In genomic region chr13:95957134-95957533, GRCm38 (mm10) we compare ENCODE assay signal across 10 mouse cellular contexts.
DNase-seq lines count a peak whose midpoint lies in the region; ATAC-seq and TF ChIP-seq lines count a peak whose summit lies in the region.
"Had no signal": no experiment of that assay in that cellular context is flagged by ENCODE, and none has a peak within 500 bp of the region (broad histone marks: within the 10 kb centered on the region; RNA-seq: fewer than 3 reads in every experiment).

No protein-coding gene starts in this region.

- DNase-seq in adrenal gland, postnatal 10 days: peak; percentile 31
- no peak for DNase-seq in adrenal gland, adult (ENCODE audit: inconsistent age in 2 of 2, low spot score in 1 of 2)
- DNase-seq in lung, embryonic 14.5 days: peak; percentile 59
- no peak for DNase-seq in lung, postnatal 25 days (ENCODE audit: low spot score)
- DNase-seq in heart, postnatal 0 days (ENCODE audit: low spot score): peak; percentile 63
- peak; percentile 26 for DNase-seq in lung, postnatal 36 days
- DNase-seq in hindbrain, postnatal 0 days (ENCODE audit: low spot score): no peak
- DNase-seq: embryo, embryonic 11 days had no signal

- no peak overlapping the region for H3K9ac ChIP-seq in lung, embryonic 14.5 days
- H3K9ac ChIP-seq in heart, postnatal 0 days (replicated peaks; ENCODE audit: low read depth, low read length): no peak overlapping the region
- H3K9ac ChIP-seq in hindbrain, postnatal 0 days (replicated peaks; ENCODE audit: low read length): no peak overlapping the region

- no peaks in the 10 kb centered on the region for H3K9me3 ChIP-seq in lung, embryonic 14.5 days (ENCODE audit: low read depth, low read length)
- H3K9me3 ChIP-seq in heart, postnatal 0 days (replicated peaks; ENCODE audit: control insufficient read depth, low read length): no peaks in the 10 kb centered on the region
- H3K9me3 ChIP-seq in hindbrain, postnatal 0 days (ENCODE audit: low read length): no peaks in the 10 kb centered on the region
- H3K9me3 ChIP-seq: forebrain, embryonic 10.5 days had no signal

- WGBS in lung, embryonic 14.5 days: 41% methylated on average over 10 of the region's 10 CpGs
- 19% methylated on average over 10 of the region's 10 CpGs for WGBS in heart, postnatal 0 days
- 81% methylated on average over 10 of the region's 10 CpGs for WGBS in hindbrain, postnatal 0 days

- no peak for ATAC-seq in lung, embryonic 14.5 days (ENCODE audit: insufficient read depth)
- ATAC-seq in heart, postnatal 0 days (ENCODE audit: insufficient read depth, low read depth): no peak
- ATAC-seq in megakaryocyte-erythroid progenitor cell, adult 5-6 weeks (replicated peaks; ENCODE audit: low FRiP score, low TSS enrichment, poor library complexity, severe bottlenecking): no peak; the same call in 1 of the 2 replicates
- ATAC-seq in hindbrain, postnatal 0 days: no peak

- no peak overlapping the region for H3K4me3 ChIP-seq in lung, embryonic 14.5 days (ENCODE audit: low read depth, low read length)
- H3K4me3 ChIP-seq in heart, postnatal 0 days (ENCODE audit: low read depth, low read length): no peak overlapping the region
- no peak overlapping the region for H3K4me3 ChIP-seq in hindbrain, postnatal 0 days (ENCODE audit: low read length)
- H3K4me3 ChIP-seq: forebrain, embryonic 10.5 days had no signal

- H3K36me3 ChIP-seq in lung, embryonic 14.5 days (ENCODE audit: insufficient read depth): no peaks in the 10 kb centered on the region
- no peaks in the 10 kb centered on the region for H3K36me3 ChIP-seq in heart, postnatal 0 days (replicated peaks; ENCODE audit: control insufficient read depth, insufficient read depth, low read length)
- H3K36me3 ChIP-seq in hindbrain, postnatal 0 days (ENCODE audit: insufficient read depth, low read length): no peaks in the 10 kb centered on the region
- H3K36me3 ChIP-seq: forebrain, embryonic 10.5 days had no signal

- TF ChIP-seq EP300 in heart, postnatal 0 days (IDR thresholded peaks at IDR 0.05; ENCODE audit: low read depth): no peak

- H3K27me3 ChIP-seq in lung, embryonic 14.5 days (ENCODE audit: insufficient read depth, low read length): 0 out of 2 replicates have a peak, but pooled peaks cover 5% of the 10 kb centered on the region
- 0 out of 2 replicates have a peak, but pooled peaks cover 4% of the 10 kb centered on the region for H3K27me3 ChIP-seq in heart, postnatal 0 days (ENCODE audit: control insufficient read depth, insufficient read depth, low read length)
- H3K27me3 ChIP-seq in hindbrain, postnatal 0 days (ENCODE audit: insufficient read depth, low read length): no peaks in the 10 kb centered on the region

- peaks cover 5% of the 10 kb centered on the region for H3K4me1 ChIP-seq in lung, embryonic 14.5 days (ENCODE audit: insufficient read depth)
- no peaks in the 10 kb centered on the region for H3K4me1 ChIP-seq in heart, postnatal 0 days (ENCODE audit: control insufficient read depth, insufficient read depth)
- H3K4me1 ChIP-seq in hindbrain, postnatal 0 days (ENCODE audit: insufficient read depth, low read length): peaks cover 6% of the 10 kb centered on the region

- no peak for TF ChIP-seq CTCF in lung, embryonic 14.5 days (IDR thresholded peaks at IDR 0.05; ENCODE audit: low read depth)
- TF ChIP-seq CTCF in heart, postnatal 0 days (IDR thresholded peaks at IDR 0.05; ENCODE audit: low read depth): no peak
- TF ChIP-seq CTCF in hindbrain, postnatal 0 days (IDR thresholded peaks at IDR 0.05; ENCODE audit: low read depth): no peak

- H3K27ac ChIP-seq in lung, embryonic 14.5 days (ENCODE audit: low read depth): no peak overlapping the region
- H3K27ac ChIP-seq in heart, postnatal 0 days (ENCODE audit: low read depth): no peak overlapping the region; the same call in 1 of the 2 replicates
- no peak overlapping the region for H3K27ac ChIP-seq in hindbrain, postnatal 0 days
- H3K27ac ChIP-seq: forebrain, embryonic 10.5 days had no signal

- no peak overlapping the region for H3K4me2 ChIP-seq in lung, embryonic 14.5 days
- H3K4me2 ChIP-seq in heart, postnatal 0 days (ENCODE audit: low read depth, low read length): peak overlapping the region; percentile 23
- H3K4me2 ChIP-seq in hindbrain, postnatal 0 days (ENCODE audit: low read depth, low read length): no peak overlapping the region

Comparison
In these comparisons a context has a peak if more than half of its experiments do, and no peak if none do; other contexts are left out.
1. DNase-seq: peak in adrenal gland, postnatal 10 days (single experiment), lung, embryonic 14.5 days (single experiment), heart, postnatal 0 days (single experiment) and lung, postnatal 36 days (single experiment); none in adrenal gland, adult (0 of 2), lung, postnatal 25 days (single experiment) and hindbrain, postnatal 0 days (single experiment).